Mouse (Mus musculus) hindbrain, postnatal 0 days (tissue): ENCODE measurements at regions not wholly inside any gene's neighbourhood (a gene's known extent, or its start where the extent isn't known, plus 50 kb on each side); places are given as distances from the start of the nearest gene placed in this dataset.

Experiments used
- ATAC-seq: fragments of 200-750 bp; cut with Nextera tagmentation; 2 replicates; pipeline ENCODE4 v1.8.0; 2017; ENCODE audit warnings: mild to moderate bottlenecking, moderate TSS enrichment, moderate library complexity
- DNase-seq: peaks from one replicate; pipeline ENCODE4 v3.0.0-alpha.2; 2015; ENCODE audit warnings: low spot score
- H3K27ac ChIP-seq: fragments of 300-500 bp; sonication (generic); 2 replicates; pipeline ENCODE4 v1.5.1; 2014; ENCODE audit warnings: mild to moderate bottlenecking
- H3K27me3 ChIP-seq: fragments of 300-500 bp; sonication (generic); 2 replicates; pipeline ENCODE4 v1.6.1; 2014; ENCODE audit warnings: low read length, mixed read lengths; ENCODE audit not compliant: insufficient read depth
- H3K36me3 ChIP-seq: fragments of 300-500 bp; sonication (generic); 2 replicates; pipeline ENCODE4 v1.6.1; 2014; ENCODE audit warnings: low read length, mixed read lengths; ENCODE audit not compliant: insufficient read depth
- H3K4me1 ChIP-seq: fragments of 300-500 bp; sonication (generic); 2 replicates; pipeline ENCODE4 v1.6.1; 2014; ENCODE audit warnings: antibody characterized with exemption, low read length, mixed read lengths; ENCODE audit not compliant: insufficient read depth
- H3K4me2 ChIP-seq: fragments of 300-500 bp; sonication (generic); 2 replicates; pipeline ENCODE4 v1.6.1; 2014; ENCODE audit warnings: low read depth, mild to moderate bottlenecking, low read length, moderate library complexity, mixed read lengths
- H3K4me3 ChIP-seq: fragments of 300-500 bp; sonication (generic); 2 replicates; pipeline ENCODE4 v1.5.1; 2014; ENCODE audit warnings: low read length
- H3K9ac ChIP-seq: fragments of 300-500 bp; sonication (generic); replicated peaks from 2 replicates; pipeline ENCODE4 v1.6.1; 2014; ENCODE audit warnings: mild to moderate bottlenecking, low read length, moderate library complexity, mixed read lengths
- H3K9me3 ChIP-seq: fragments of 300-500 bp; sonication (generic); 2 replicates; pipeline ENCODE4 v1.6.1; 2016; ENCODE audit warnings: low read length, mixed read lengths
- CTCF ChIP-seq: IDR thresholded peaks from 2 replicates; pipeline ENCODE4 v1.5.1; 2016; ENCODE audit warnings: antibody characterized with exemption, control low read depth, low read depth
- WGBS: fragments of 180-500 bp; shearing (Covaris S2); extraction: QIAGEN DNeasy Blood & Tissue Kit; methylation state at CpG from one replicate; pipeline ENCODE4 v1.1.7; 2014; 5-methylcytosine and 5-hydroxymethylcytosine counted together

GRCm38 (mm10) chr2:34079282-34079681, 191.5 kb upstream of the Mvb12b start:
- no peak for ATAC-seq
- H3K4me1 ChIP-seq = peaks cover 5% of the 10 kb centered on the region; the same call in 1 of the 2 replicates

GRCm38 (mm10) chr2:34078875-34079262, 191.1 kb upstream of the Mvb12b start:
- Histone ChIP-seq H3K9me3 (no peaks in the 10 kb centered on the region), H3K36me3 (no peaks in the 10 kb centered on the region), H3K27ac (no peak overlapping the region), H3K4me3 (no peak overlapping the region), H3K27me3 (no peaks in the 10 kb centered on the region), H3K4me1 (peaks cover 5% of the 10 kb centered on the region; the same call in 1 of the 2 replicates), H3K9ac (no peak overlapping the region), H3K4me2 (no peak overlapping the region)
- ATAC-seq (no peak), DNase-seq (no peak)
- WGBS = 48% methylated on average over 4 of the region's 4 CpGs
- TF ChIP-seq CTCF = no peak

More at GRCm38 (mm10) chr2:34079282-34079681, 191.5 kb upstream of the Mvb12b start:
- Histone ChIP-seq H3K27me3 (no peaks in the 10 kb centered on the region), H3K4me2 (no peak overlapping the region), H3K9ac (no peak overlapping the region), H3K36me3 (no peaks in the 10 kb centered on the region), H3K27ac (no peak overlapping the region), H3K9me3 (no peaks in the 10 kb centered on the region), H3K4me3 (no peak overlapping the region)
- DNase-seq = no peak
- WGBS = 50% methylated on average over 12 of the region's 12 CpGs
- TF ChIP-seq CTCF = no peak

DNA sequence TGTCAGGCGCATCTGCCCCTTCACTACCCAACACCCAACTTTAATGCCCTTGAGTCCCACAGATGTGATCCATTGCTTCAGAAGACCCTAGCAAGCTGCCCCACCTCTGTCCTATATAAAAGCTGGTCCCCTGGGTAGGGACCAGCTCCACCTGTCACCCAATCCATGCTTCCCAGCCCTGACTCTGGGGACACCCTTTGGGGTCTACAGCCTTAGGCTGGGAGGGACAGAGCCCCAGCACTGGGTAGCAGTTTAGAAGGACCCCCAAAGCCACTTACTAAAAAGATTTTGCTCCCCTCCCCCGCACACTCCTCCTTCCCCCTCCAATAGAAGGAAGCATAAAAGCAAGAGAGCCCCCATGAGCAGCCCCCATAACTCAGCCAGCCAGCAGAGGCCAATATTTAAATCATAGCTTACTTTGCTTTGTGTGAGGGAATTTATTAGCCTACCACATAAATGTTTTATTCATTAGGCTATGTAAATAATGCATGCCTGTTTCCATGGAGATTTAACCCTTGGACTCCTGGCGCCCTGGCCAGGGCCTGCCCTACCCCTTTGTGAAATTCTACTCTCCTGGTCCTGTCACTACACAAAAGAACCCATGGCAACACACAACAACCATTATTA, 190.6 kb upstream of the Mvb12b start:
- 31% methylated on average over 3 of the region's 3 CpGs for WGBS
- TF ChIP-seq CTCF = no peak
- H3K27ac ChIP-seq = no peak overlapping the region

DNA sequence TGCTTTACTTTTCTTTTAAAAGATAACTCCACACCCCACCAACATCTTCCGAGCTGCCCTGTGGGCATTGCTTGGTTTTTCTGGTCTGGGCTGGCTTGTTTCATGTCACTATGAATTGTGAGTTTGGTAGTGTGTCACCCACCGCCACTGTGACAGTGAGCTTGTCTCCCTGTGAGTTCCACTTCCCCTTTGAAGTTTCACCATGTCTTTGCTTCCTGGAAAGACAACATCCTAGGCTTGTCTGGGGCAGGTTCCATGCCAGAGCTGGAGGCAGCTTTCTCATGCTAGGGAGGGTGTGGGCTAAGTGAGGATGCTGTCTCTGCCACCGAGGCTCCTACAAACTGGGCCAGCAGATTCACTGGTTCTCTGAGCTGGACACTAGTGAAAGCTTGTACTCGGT, 188.6 kb upstream of the Mvb12b start:
- Histone ChIP-seq H3K36me3 (no peaks in the 10 kb centered on the region), H3K9me3 (no peaks in the 10 kb centered on the region), H3K27me3 (no peaks in the 10 kb centered on the region), H3K9ac (no peak overlapping the region), H3K27ac (no peak overlapping the region), H3K4me2 (no peak overlapping the region), H3K4me1 (peaks cover 5% of the 10 kb centered on the region; the same call in 1 of the 2 replicates), H3K4me3 (no peak overlapping the region)
- ATAC-seq (no peak), DNase-seq (no peak)
- 66% methylated on average over 4 of the region's 4 CpGs for WGBS
- TF ChIP-seq CTCF = no peak

More for the DNA sequence above, 190.6 kb upstream of the Mvb12b start:
- Histone ChIP-seq H3K36me3 (no peaks in the 10 kb centered on the region), H3K4me1 (peaks cover 5% of the 10 kb centered on the region; the same call in 1 of the 2 replicates), H3K4me3 (no peak overlapping the region), H3K27me3 (no peaks in the 10 kb centered on the region), H3K9ac (no peak overlapping the region), H3K4me2 (no peak overlapping the region), H3K9me3 (no peaks in the 10 kb centered on the region)
- ATAC-seq (peak; percentile 63), DNase-seq (peak; percentile 28)

DNA sequence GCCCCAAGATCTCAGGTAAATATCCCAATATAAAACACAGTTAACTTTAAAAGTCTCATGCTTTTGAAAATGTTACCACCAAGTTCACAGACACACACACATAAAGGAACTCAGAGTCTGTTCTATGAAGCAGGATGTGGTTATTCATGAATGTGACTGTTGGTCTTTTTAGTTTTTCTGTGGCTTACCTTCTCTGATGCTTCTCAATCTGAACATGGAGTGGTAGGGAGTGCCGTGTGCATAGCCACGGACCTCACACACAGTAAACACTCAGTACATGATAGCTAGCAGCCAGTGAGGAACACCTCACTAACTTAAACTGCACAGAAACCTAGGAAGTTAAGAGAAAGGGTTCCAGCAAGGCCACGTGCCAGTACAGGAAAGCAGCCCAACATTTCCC, 186.3 kb upstream of the Mvb12b start:
- no peak overlapping the region for H3K9ac ChIP-seq

GRCm38 (mm10) chr2:34065592-34065991, 177.8 kb upstream of the Mvb12b start:
- DNase-seq (peak; percentile 21), ATAC-seq (no peak)
- no peaks in the 10 kb centered on the region for H3K36me3 ChIP-seq
- 75% methylated on average over 13 of the region's 13 CpGs for WGBS
- H3K4me2 ChIP-seq = no peak overlapping the region
- H3K9ac ChIP-seq = no peak overlapping the region
- no peak for TF ChIP-seq CTCF
- H3K4me3 ChIP-seq = no peak overlapping the region
- no peaks in the 10 kb centered on the region for H3K27me3 ChIP-seq
- H3K9me3 ChIP-seq = no peaks in the 10 kb centered on the region
- no peak overlapping the region for H3K27ac ChIP-seq
- no peaks in the 10 kb centered on the region for H3K4me1 ChIP-seq

More for the DNA sequence above, 186.3 kb upstream of the Mvb12b start:
- ATAC-seq (no peak), DNase-seq (no peak)
- H3K4me1 ChIP-seq = peaks cover 5% of the 10 kb centered on the region; the same call in 1 of the 2 replicates
- 82% methylated on average over 3 of the region's 3 CpGs for WGBS
- H3K4me2 ChIP-seq = no peak overlapping the region
- H3K36me3 ChIP-seq = no peaks in the 10 kb centered on the region
- H3K4me3 ChIP-seq = no peak overlapping the region
- H3K27ac ChIP-seq = no peak overlapping the region
- no peak for TF ChIP-seq CTCF
- no peaks in the 10 kb centered on the region for H3K27me3 ChIP-seq
- H3K9me3 ChIP-seq = no peaks in the 10 kb centered on the region

DNA sequence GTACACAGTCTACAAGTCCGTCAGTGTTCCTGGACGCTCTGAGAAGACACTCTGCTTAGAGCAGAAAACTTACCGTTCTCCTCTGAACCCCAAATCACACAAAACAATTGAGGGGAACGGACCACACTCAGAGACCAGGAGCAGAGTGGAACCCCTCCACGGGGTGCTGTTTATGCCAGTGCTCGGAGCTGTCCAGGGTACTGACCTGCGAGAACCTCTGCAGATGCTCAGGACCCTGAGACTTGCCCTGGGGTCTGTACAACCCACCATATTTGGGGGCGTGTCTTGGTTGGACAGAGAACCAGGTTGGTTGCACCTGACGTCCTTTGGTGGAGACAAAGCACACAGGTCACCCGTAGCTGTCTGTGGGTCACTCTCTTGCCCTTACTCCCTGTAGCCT, 177.3 kb upstream of the Mvb12b start:
- no peaks in the 10 kb centered on the region for H3K27me3 ChIP-seq
- no peak overlapping the region for H3K4me2 ChIP-seq
- no peaks in the 10 kb centered on the region for H3K4me1 ChIP-seq
- no peaks in the 10 kb centered on the region for H3K36me3 ChIP-seq
- no peak overlapping the region for H3K27ac ChIP-seq
- no peak for TF ChIP-seq CTCF
- WGBS = 44% methylated on average over 10 of the region's 10 CpGs
- no peak overlapping the region for H3K9ac ChIP-seq
- ATAC-seq (no peak), DNase-seq (no peak)
- no peak overlapping the region for H3K4me3 ChIP-seq
- no peaks in the 10 kb centered on the region for H3K9me3 ChIP-seq
